Mouse (Mus musculus) activated CD4-positive, CD25-positive, alpha-beta regulatory T cell, adult 9 weeks (primary cell): Measurements from ENCODE around the gene Cct6b. TPM values are rescaled to one million over a fixed set of nuclear protein-coding genes. Genes with fewer than 3 reads are reported as not detected.

Experiments used
- polyA plus RNA-seq: library from polyadenylated mRNA; unstranded; fragments of 100-300 nt; shearing (Covaris generic); gene quantifications from one replicate; pipeline ENCODE4 v1.2.1, GENCODE M21; 2017

The Cct6b gene
- 0.15 TPM for polyA plus RNA-seq

GRCm38 (mm10) chr11:82763742-82764437, at the start of gene Cct6b, which contains the start of gene Zfp830:
Gene Cct6b (minus strand): TSS chr11:82764321.
Gene Zfp830 (plus strand): TSS chr11:82764345.

DNA sequence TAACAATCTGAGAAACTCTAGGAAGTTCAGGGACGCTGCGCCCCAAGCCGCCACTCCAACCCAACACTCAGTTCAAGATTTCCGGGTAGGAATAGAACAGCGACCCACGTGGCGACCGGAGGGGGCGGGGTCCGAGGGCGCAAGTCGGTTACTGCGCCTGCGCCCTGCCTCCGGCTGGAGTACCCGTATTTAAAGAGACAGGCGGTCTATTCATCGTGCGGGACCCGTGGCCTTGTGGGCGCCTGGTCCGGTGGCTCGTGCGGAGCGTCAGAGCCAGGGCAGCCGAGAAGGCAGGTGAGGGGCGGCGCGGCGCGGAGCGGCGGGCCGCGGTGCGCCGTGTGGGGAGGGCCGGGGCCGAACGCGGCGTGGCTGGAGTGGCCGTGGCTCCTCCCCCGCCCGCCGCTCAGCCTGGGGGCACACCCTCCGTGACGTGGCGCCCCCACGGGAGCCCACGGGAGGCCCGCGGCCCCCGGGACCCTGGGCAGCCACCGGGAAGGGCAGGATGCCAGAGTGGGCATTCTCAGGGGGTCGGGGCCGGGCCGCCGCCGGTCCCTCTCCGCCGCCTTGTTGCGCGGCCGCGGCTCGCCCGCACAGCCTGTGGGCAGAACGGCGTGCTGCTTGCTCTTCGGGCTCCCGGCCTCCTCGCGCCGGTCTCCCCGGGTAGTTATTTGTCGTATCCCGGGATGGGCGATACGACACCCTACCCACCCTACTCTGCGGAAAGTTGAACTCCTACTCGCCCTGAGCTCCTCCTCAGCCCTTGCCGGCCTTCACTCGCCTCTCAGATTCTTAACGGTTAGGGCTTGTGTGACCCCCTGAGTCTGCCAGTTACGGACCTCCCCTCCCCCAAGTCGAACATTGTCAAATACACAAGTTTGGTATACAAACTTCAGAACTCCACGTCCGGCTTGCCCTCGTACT, 17.1 kb upstream of the Cct6b start, which contains the start of gene Lig3:
TSS of gene Lig3 (plus strand) at position 126 of the 921 bp plus-strand sequence.

Other genes starting within 250 kb of the Cct6b start
- gene Zfp830, start within 50 bp of the Cct6b start, polyA plus RNA-seq: 37.4 TPM
- gene Lig3, start 16.8 kb upstream of the Cct6b start, polyA plus RNA-seq: 40.9 TPM
- gene Rffl, start 106.9 kb upstream of the Cct6b start, polyA plus RNA-seq: 13.2 TPM
- 35.0 TPM for gene Rad51d, start 126.3 kb upstream of the Cct6b start, polyA plus RNA-seq
- gene Fndc8, start 127.8 kb upstream of the Cct6b start, polyA plus RNA-seq: 0.24 TPM
- 36.6 TPM for gene Nle1, start 144.1 kb upstream of the Cct6b start, polyA plus RNA-seq
- gene Unc45b, start 146.2 kb upstream of the Cct6b start, polyA plus RNA-seq: not detected
- gene Slfn5, start 187.0 kb upstream of the Cct6b start, polyA plus RNA-seq: 53.0 TPM
- 23.4 TPM for gene Slfn9, start 227.5 kb upstream of the Cct6b start, polyA plus RNA-seq